Mouse (Mus musculus) neutrophil, adult 65 days (primary cell): ENCODE data around the gene Gm21854. TPM values are rescaled to one million over a fixed set of nuclear protein-coding genes. Genes with fewer than 3 reads are reported as not detected.

Source experiments
- total RNA-seq: library from RNA; stranded (reverse); gene quantifications from 2 replicates; pipeline ENCODE4 v1.2.4, GENCODE M21; 2023

The Gm21854 gene
- not detected in 2 replicates for total RNA-seq

DNA sequence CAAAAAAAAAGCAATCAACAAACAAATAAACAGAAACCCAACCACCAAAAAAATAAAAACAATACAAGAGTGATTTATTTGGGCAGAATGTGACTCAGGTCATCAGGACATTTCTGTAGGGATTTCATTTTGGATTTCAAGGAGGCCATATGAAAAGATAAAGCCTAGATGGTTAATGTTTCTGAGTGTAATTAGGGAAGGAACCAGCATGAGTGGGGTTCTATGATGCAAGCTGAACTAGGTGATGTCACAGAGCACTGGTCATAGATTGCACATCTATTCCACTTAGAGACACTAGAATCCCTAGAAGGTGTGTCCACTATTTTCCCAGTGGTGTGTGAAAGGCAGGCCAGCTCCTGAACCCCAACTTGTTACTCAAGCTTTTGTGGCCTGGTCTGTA lies at the start of gene Gm21854:
Gm21854 (plus strand) TSS at position 301 of the 400 bp plus-strand sequence.

Other genes starting within 250 kb of the Gm21854 start
- not detected in 2 replicates for gene Gm20914, start 69.0 kb downstream of the Gm21854 start, total RNA-seq
- gene Gm28171, start 136.4 kb downstream of the Gm21854 start, total RNA-seq = not detected in 2 replicates